Mouse (Mus musculus): ENCODE data around the gene Sec31a. TPM values are rescaled to one million over a fixed set of nuclear protein-coding genes. Genes with fewer than 3 reads are reported as not detected.

Sec31a gene
- polyA plus RNA-seq, 2 experiments, result 43.6 to 48.5 TPM

DNA sequence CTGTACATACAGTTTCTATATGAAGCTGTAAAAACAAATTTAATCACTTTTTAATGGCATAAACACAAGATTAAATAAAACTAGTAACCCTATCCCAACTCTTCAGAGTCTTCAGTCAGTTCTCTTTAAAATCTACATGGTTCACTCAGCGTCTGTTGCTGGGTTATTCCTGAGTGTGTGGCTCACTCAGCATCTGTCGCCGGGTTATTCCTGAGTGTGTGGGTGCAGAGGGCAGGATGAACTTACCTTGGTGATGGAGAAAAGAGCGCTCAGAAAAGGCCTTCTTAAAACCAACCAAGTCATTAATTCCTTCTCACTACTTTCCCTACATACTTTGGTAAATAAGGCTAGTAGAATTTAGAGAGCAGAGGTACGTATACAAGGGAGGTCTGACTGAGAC is 37.8 kb downstream of the Sec31a start:
- no peak overlapping the region for H3K4me3 ChIP-seq (ENCODE audit: insufficient read depth in 1 of 2, low read depth in 2 of 2, low read length in 2 of 2)
- TF ChIP-seq EP300 (IDR thresholded peaks at IDR 0.05; ENCODE audit: low read depth) (no peak), CTCF (IDR thresholded peaks at IDR 0.05; ENCODE audit: low read depth) (no peak)
- WGBS (ENCODE audit: insufficient replicate concordance), result 77% methylated on average over 5 of the region's 5 CpGs
- H3K9ac ChIP-seq (replicated peaks), result no peak overlapping the region
- no peaks in the 10 kb centered on the region for H3K9me3 ChIP-seq (ENCODE audit: control insufficient read depth, low read length)
- no peaks in the 10 kb centered on the region for H3K27me3 ChIP-seq (ENCODE audit: control insufficient read depth, insufficient read depth, low read length)
- DNase-seq (ENCODE audit: low read depth in 3 of 3, low spot score in 3 of 3) (no peak), ATAC-seq (ENCODE audit: insufficient read depth) (no peak)
- no peak overlapping the region for H3K27ac ChIP-seq
- H3K36me3 ChIP-seq (replicated peaks; ENCODE audit: control insufficient read depth, insufficient read depth, low read depth), result peaks cover 20% of the 10 kb centered on the region
- H3K4me2 ChIP-seq (ENCODE audit: low read depth), result no peak overlapping the region
- no peaks in the 10 kb centered on the region for H3K4me1 ChIP-seq (replicated peaks; ENCODE audit: control insufficient read depth in 2 of 2, insufficient read depth in 2 of 2, low read length in 1 of 2)

DNA sequence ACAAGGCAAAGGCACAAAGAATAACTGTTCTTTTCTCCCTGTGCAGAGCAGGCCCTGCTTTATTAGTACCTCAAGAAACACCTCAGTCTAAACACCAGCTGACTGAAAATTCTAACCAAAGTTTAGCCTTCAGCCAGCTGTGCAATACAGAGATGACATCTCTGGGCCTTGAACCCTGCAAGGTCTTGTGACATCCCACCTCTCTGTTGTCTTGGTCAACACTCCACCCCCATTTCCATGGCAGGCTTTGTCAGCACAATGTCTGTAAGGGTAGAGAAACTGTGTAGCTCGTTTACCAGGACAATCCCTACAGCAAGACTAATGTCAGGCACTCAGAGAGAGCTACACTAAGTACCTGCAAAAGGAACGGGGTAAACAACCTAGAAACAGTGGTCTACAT is 38.7 kb downstream of the Sec31a start:
- Histone ChIP-seq H3K27me3 (ENCODE audit: control insufficient read depth, insufficient read depth, low read length) (no peaks in the 10 kb centered on the region), H3K9ac (replicated peaks) (no peak overlapping the region), H3K9me3 (ENCODE audit: control insufficient read depth, low read length) (no peaks in the 10 kb centered on the region), H3K4me2 (ENCODE audit: low read depth) (no peak overlapping the region), H3K36me3 (replicated peaks; ENCODE audit: control insufficient read depth, insufficient read depth, low read depth) (peaks cover 16% of the 10 kb centered on the region), H3K4me1 (replicated peaks; ENCODE audit: control insufficient read depth in 2 of 2, insufficient read depth in 2 of 2, low read length in 1 of 2) (no peaks in the 10 kb centered on the region), H3K27ac (no peak overlapping the region), H3K4me3 (ENCODE audit: insufficient read depth in 1 of 2, low read depth in 2 of 2, low read length in 2 of 2) (no peak overlapping the region)
- ATAC-seq (ENCODE audit: insufficient read depth) (no peak), DNase-seq (ENCODE audit: low read depth in 3 of 3, low spot score in 3 of 3) (no peak)
- WGBS (ENCODE audit: insufficient replicate concordance), result 53% methylated on average over 2 of the region's 2 CpGs
- TF ChIP-seq CTCF (IDR thresholded peaks at IDR 0.05; ENCODE audit: low read depth) (no peak), EP300 (IDR thresholded peaks at IDR 0.05; ENCODE audit: low read depth) (no peak)

DNA sequence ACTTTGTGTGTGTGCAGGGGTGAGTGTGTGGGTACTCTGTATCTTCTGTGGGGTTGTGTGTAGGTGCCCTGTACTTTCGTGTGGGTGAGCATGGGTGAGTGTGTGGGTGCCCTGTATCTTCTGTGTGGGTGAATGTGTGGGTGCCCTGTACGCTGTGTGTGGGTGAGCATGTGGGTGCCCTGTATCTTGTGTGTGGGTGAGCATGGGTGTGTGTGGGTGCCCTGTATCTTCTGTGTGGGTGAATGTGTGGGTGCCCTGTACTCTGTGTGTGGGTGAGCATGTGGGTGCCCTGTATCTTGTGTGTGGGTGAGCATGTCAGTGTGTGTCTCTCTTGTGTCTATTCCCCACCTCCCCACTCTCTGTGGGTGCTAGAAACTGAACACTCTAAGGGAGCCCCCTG is 41.3 kb downstream of the Sec31a start:
- Histone ChIP-seq H3K9me3 (ENCODE audit: control insufficient read depth, low read length) (no peaks in the 10 kb centered on the region), H3K9ac (replicated peaks) (no peak overlapping the region), H3K27me3 (ENCODE audit: control insufficient read depth, insufficient read depth, low read length) (no peaks in the 10 kb centered on the region), H3K4me2 (ENCODE audit: low read depth) (no peak overlapping the region), H3K36me3 (replicated peaks; ENCODE audit: control insufficient read depth, insufficient read depth, low read depth) (peaks cover 10% of the 10 kb centered on the region), H3K4me3 (ENCODE audit: insufficient read depth in 1 of 2, low read depth in 2 of 2, low read length in 2 of 2) (no peak overlapping the region), H3K4me1 (replicated peaks; ENCODE audit: control insufficient read depth in 2 of 2, insufficient read depth in 2 of 2, low read length in 1 of 2) (no peaks in the 10 kb centered on the region), H3K27ac (no peak overlapping the region)
- DNase-seq (ENCODE audit: low read depth in 3 of 3, low spot score in 3 of 3) (no peak), ATAC-seq (ENCODE audit: insufficient read depth) (no peak)
- 80% methylated on average over 2 of the region's 2 CpGs for WGBS (ENCODE audit: insufficient replicate concordance)
- TF ChIP-seq EP300 (IDR thresholded peaks at IDR 0.05; ENCODE audit: low read depth), result no peak
- no peak for TF ChIP-seq CTCF (IDR thresholded peaks at IDR 0.05; ENCODE audit: low read depth)

DNA sequence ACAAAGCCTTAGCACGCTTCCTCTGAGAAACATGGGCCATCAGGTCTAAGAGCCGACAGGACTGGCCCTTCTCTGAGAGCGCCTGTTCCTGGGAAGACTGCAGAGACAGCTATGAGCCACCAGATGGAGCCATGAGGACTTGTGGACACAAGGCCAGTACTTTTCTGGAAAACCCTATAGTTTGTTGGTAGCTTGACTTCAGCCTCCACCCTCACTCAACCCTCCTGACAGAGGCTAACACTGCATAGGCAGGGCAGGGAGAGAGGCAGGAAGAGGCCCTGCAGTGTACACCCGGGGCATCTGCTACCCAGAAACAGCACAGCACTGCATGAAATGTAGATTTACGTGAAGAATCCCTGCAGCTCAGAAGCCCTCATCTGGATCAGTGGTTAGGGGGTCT is 42.1 kb downstream of the Sec31a start:
- peak; percentile 28; the same call in 1 of the 2 replicates for ATAC-seq (ENCODE audit: insufficient read depth)
- Histone ChIP-seq H3K36me3 (replicated peaks; ENCODE audit: control insufficient read depth, insufficient read depth, low read depth) (peaks cover 10% of the 10 kb centered on the region), H3K9me3 (ENCODE audit: control insufficient read depth, low read length) (no peaks in the 10 kb centered on the region), H3K4me3 (ENCODE audit: insufficient read depth in 1 of 2, low read depth in 2 of 2, low read length in 2 of 2) (no peak overlapping the region), H3K9ac (replicated peaks) (no peak overlapping the region), H3K4me1 (replicated peaks; ENCODE audit: control insufficient read depth in 2 of 2, insufficient read depth in 2 of 2, low read length in 1 of 2) (no peaks in the 10 kb centered on the region), H3K27ac (no peak overlapping the region), H3K27me3 (ENCODE audit: control insufficient read depth, insufficient read depth, low read length) (no peaks in the 10 kb centered on the region), H3K4me2 (ENCODE audit: low read depth) (no peak overlapping the region)
- peak; percentile 19 to 26 (median 23) for DNase-seq (ENCODE audit: low read depth in 3 of 3, low spot score in 3 of 3)
- WGBS (ENCODE audit: insufficient replicate concordance), result 46% methylated on average over 5 of the region's 5 CpGs
- no peak for TF ChIP-seq EP300 (IDR thresholded peaks at IDR 0.05; ENCODE audit: low read depth)
- peak; percentile 80 for TF ChIP-seq CTCF (IDR thresholded peaks at IDR 0.05; ENCODE audit: low read depth)

DNA sequence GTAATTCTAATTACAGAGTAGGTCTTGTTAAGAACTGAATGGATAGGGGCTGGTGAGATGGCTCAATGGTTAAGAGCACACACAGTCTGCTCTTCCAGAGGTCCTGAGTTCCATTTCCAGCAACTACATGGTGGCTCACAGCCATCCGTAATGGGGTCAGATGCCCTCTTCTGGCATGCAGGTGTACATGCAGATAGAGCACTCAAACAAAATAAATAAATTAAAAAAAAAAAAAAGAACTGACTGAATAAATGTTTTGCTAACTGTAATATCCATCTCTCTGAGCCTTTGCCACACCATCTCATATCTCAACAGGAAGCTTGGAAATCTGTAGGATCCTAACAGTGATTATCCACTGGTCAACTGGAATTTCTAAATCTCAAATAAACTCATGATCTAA is 45.1 kb downstream of the Sec31a start:
- H3K36me3 ChIP-seq (replicated peaks; ENCODE audit: control insufficient read depth, insufficient read depth, low read depth), result peaks cover 8% of the 10 kb centered on the region
- H3K27ac ChIP-seq, result no peak overlapping the region
- H3K9ac ChIP-seq (replicated peaks), result no peak overlapping the region
- WGBS (ENCODE audit: insufficient replicate concordance), result 42% methylated on average over 1 of the region's 1 CpGs
- no peak overlapping the region for H3K4me3 ChIP-seq (ENCODE audit: insufficient read depth in 1 of 2, low read depth in 2 of 2, low read length in 2 of 2)
- H3K27me3 ChIP-seq (ENCODE audit: control insufficient read depth, insufficient read depth, low read length), result no peaks in the 10 kb centered on the region
- H3K9me3 ChIP-seq (ENCODE audit: control insufficient read depth, low read length), result no peaks in the 10 kb centered on the region
- DNase-seq (ENCODE audit: low read depth in 3 of 3, low spot score in 3 of 3) (no peak), ATAC-seq (ENCODE audit: insufficient read depth) (no peak)
- H3K4me1 ChIP-seq (replicated peaks; ENCODE audit: control insufficient read depth in 2 of 2, insufficient read depth in 2 of 2, low read length in 1 of 2), result no peaks in the 10 kb centered on the region
- TF ChIP-seq EP300 (IDR thresholded peaks at IDR 0.05; ENCODE audit: low read depth) (no peak), CTCF (IDR thresholded peaks at IDR 0.05; ENCODE audit: low read depth) (peak; percentile 36; the same call in 1 of the 2 replicates)
- H3K4me2 ChIP-seq (ENCODE audit: low read depth), result no peak overlapping the region

Data from liver, embryonic 14.5 days (tissue).